Mouse (Mus musculus) heart, adult 8-10 months (tissue): ENCODE data around the gene Ppa2. TPM values are rescaled to one million over a fixed set of nuclear protein-coding genes. Genes with fewer than 3 reads are reported as not detected.

Experiments
- DNase-seq: peaks from one replicate; pipeline ENCODE4 v3.0.0; 2022; ENCODE audit warnings: low spot score
- total RNA-seq, 4 experiments: library from RNA; stranded (reverse); gene quantifications; 2 replicates each; pipeline ENCODE4 v1.2.4; 2022

The Ppa2 gene
- total RNA-seq, 4 experiments from 2014 or later, result 145 to 164 (median 149) TPM

- no peak for DNase-seq
Measured at GRCm38 (mm10) chr3:133389803-133390387, 80.0 kb downstream of the Ppa2 start.

- no peak for DNase-seq
Measured at GRCm38 (mm10) chr3:133394531-133394930, 84.6 kb downstream of the Ppa2 start.

- DNase-seq, result no peak
Measured at GRCm38 (mm10) chr3:133403849-133404248, 93.9 kb downstream of the Ppa2 start.

GRCm38 (mm10) chr3:133405636-133406035 lies 95.7 kb downstream of the Ppa2 start:
- DNase-seq, result no peak

- DNase-seq, result no peak
Measured at GRCm38 (mm10) chr3:133406248-133406647, 96.3 kb downstream of the Ppa2 start.

- DNase-seq, result no peak
Measured at GRCm38 (mm10) chr3:133411123-133411675, 101.3 kb downstream of the Ppa2 start.

GRCm38 (mm10) chr3:133411768-133412167 lies 101.9 kb downstream of the Ppa2 start:
- DNase-seq, result no peak

- no peak for DNase-seq
Measured at GRCm38 (mm10) chr3:133414747-133415146, 104.8 kb downstream of the Ppa2 start.

- DNase-seq, result no peak
Measured at GRCm38 (mm10) chr3:133423073-133423472, 113.2 kb downstream of the Ppa2 start.

Other genes with a start within 250 kb of the Ppa2 start
- gene Ints12, start 218.3 kb upstream of the Ppa2 start, total RNA-seq, result 1 to 10 TPM; 7.8 to 8.7 (median 8.4) TPM
- 1 to 10 TPM; 2.8 to 3.5 (median 3.2) TPM for gene Gstcd, start 218.1 kb upstream of the Ppa2 start, total RNA-seq
- gene Arhgef38, start 75.2 kb upstream of the Ppa2 start, total RNA-seq, result under 1 TPM in 1 of 4 experiments, not detected in 3; 0.46 TPM
- gene Tet2, start 235.0 kb downstream of the Ppa2 start, total RNA-seq, result 10 to 100 TPM; 13.4 to 17.6 (median 14.7) TPM